Mouse (Mus musculus) retina, adult 2 months (tissue): ENCODE measurements around the gene Jade2.
"Not testable (repeated sequence)": the region's sequence is repeated elsewhere in the genome, so short reads cannot be mapped to it uniquely, and the experiment has no call there.

Experiments used
- DNase-seq: peaks from one replicate; pipeline ENCODE4 v3.0.0-alpha.2; 2012; ENCODE audit warnings: low read depth, low spot score

The Jade2 gene

DNA sequence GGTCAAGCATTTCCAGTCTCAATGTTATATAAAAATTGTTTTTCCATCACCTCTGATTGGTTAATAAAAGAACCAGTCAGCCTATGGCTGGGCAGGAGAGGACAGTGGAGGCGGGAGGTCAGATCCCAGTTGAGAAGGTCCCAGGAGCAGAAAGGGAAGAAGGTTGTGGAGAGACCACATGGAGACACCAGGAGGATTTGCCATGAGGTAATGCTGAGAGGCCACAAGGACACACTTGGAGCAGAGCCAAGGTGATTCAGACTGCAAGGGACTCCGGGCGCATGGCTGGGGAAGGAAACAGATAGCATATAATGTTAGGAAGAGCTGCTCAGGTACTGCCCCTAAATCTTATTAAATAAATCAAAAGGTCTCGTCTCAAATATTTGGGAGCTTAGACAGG is 61.2 kb downstream of the Jade2 start:
- no peak for DNase-seq

DNA sequence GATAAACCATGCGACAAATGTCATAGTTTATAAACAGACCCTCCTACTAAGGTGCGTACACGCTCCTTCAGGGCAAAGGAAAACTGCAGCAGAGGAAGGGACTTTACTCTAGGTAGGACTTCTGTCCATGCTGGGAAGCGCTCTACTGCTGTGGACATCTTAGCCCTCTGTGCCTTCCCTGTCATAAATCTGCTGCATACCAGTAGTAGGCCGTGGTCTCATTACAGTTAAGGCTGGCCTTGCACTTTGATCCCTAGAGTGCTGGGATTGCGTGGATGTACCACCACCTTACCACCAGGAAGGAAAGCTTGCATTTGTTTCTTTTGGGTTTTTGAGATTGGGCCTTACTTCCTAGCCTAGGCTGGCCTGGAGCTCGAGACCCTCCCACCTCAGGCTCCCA is 66.8 kb downstream of the Jade2 start:
- no peak for DNase-seq

DNA sequence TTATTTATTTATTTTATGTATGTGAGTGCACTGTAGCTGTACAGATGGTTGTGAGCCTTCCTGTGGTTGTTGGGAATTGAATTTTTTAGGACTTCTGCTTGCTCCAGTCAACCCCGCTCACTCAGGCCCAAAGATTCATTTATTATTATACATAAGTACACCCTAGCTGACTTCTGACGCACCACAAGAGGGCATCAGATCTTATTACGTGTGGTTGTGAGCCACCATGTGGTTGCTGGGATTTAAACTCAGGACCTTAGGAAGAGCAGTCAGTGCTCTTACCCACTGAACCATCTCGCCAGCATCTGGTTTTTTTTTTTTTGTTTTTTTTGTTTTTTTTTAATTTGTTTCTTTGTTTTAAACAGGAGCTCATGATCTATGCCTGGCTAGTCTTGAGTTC is 67.7 kb downstream of the Jade2 start:
- not testable (repeated sequence) for DNase-seq

DNA sequence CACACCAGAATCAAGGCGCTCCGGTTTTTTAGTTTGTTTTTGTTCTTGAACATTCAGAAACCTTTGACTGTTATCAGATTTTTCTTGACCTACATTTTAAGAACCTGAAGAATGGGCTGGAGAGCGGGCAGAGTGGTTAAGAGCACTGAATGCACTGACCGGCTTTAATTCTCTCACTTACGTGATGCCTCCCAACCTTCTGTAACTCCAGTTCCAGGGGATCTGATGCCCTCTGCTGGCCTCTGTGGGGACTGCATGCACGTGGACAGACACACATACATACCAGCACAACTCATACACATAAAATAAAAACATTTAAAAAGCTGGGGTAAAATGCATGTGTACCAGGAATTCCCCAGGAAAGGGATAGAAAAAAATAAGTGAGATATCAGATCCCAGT is 71.5 kb downstream of the Jade2 start:
- DNase-seq: no peak

DNA sequence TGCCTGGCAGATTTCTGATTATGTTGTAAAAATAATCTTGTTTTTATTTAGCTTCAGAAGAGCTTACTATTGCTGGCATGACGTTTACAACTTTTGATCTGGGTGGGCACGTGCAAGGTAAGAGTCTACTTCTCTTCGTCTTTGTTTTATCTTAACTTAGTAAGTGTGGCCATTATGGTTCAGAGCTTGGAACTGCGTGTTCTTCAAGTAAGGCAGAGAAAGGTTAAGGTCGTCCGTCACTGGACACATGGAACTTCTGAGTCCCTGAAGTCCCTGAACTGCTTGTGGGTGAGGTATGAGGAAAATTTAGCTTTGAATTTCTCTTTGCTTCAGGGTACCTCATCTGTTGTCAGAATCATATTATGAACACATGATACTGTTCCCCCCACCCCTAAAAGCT is 74.7 kb downstream of the Jade2 start:
- no peak for DNase-seq

DNA sequence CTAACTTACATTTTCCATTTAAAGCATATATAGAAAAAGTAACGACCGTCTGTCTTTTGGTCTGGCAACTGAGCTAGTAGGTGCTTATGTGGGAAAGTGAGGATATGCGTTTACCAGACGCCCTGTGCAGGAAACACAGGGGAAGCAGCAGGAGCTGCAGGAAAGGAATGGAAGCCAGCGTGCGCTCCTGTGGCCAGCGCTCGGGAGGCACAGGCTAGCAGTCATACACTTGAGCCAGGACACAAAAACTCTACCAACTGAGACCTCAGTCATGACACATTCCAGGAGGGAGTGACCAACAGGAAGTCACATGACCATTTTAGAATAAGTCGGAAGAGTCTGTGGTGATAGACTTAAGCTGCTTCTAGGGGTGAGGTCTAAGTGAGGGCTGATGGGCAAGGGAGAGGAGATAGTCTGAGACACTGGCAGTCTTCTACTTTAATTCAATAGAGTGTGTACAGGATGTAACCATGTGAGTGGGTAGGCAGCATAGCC is 76.6 kb downstream of the Jade2 start:
- DNase-seq: no peak

DNA sequence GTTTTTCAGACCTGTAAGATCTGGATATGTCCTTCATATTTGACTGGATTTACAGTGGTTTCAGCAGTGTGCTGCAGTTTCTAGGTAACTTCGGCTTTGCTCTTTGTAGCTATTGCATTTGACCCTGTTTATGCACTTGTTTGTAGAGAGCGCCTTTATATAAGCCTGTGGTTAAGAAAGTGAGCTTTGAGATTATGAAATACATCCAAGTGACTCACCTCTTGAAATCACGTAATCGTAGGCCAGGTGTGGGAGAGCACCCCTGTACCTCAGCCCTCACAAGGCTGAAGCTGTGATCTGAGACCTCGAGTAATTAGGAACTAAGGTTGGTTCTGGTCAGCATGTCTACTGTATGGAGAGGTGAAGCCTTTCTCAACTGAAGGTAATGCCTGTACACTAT is 80.0 kb downstream of the Jade2 start:
- no peak for DNase-seq

DNA sequence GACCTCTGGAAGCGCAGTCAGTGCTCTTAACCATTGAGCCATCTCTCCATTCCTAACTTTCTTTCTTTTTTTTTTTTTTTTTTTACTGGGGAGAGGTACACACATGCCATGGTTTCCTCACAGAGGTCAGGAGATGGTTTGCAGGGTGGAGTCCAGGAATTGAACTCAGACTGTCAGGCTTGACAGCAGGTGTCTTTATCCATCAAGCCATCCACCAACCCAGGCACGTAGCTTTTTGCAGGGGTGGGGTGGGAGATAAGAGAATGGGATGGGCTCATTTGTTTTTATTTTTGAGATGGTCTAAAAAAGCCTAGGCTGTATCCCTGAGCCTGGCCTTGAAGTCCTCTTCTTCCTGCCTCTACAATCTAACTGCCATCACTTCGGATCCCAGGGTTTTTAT is 81.9 kb downstream of the Jade2 start:
- DNase-seq: no peak

DNA sequence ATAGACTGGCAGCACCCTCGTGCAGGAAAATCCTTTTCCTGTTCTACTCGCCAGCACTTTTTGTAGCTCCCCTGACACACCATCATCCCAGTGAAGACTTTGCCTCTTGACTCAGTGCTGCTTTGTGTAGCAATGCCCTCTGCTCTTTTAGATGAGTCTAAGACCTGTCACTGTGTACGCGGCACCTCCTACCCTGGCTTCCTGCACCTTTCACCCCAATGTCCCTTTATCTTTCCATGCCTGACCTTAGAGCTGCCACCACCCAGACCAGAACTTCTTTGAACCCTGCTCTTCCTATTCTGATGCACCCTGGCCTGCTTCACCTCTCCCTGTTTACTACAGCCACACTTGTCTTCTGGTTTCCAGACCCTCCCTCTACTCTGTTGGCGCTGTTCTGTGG is 89.2 kb downstream of the Jade2 start:
- no peak for DNase-seq

DNA sequence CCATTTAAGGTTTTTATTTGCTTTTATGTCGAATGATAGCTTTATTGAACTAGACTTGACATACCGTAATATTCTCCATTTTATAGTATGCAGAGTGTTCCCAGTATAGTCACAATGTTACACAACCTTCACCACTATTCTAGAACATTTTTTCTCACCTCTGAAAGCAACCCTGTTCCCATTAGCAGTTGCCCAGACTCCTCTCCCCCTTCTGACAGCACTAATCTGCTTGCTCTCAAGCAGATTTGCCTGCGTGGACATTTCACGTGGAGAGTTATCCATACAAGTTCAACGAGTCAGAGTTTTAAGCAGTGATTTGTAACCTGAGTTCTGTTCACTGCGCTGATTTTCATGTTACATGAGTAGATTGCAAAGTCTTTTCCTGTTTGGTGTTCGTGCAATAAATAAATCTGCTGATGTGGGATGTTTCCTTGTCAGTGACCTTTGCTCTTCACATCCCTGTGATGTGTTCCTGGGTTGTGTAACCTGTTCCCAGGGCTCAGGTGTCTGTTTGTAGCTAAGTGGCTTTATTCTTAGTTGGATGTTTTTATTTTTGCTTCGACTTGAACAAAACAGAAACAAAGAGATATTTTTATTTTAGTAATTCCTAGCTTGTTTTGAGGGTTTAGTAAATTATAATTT is 89.8 kb downstream of the Jade2 start:
- no peak for DNase-seq

DNA sequence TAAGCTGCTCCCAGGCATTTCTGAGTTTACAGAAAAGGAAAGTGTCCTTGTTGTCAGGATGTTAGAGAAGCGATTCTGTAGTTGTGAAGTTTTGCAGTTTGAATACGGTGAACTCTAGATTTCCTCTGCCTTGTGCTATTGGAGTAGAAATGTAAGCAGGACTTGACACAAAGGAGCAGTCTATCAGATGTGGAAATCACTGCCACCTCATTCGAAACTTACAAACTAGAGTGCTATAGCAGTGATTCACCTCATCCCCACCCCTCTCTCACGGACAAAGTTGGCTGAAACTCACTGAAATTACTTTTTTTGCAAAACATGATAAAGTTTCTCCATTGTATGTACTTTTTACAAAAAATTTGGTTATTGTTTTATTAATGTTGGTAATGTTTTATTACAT is 92.6 kb downstream of the Jade2 start:
- DNase-seq: no peak

DNA sequence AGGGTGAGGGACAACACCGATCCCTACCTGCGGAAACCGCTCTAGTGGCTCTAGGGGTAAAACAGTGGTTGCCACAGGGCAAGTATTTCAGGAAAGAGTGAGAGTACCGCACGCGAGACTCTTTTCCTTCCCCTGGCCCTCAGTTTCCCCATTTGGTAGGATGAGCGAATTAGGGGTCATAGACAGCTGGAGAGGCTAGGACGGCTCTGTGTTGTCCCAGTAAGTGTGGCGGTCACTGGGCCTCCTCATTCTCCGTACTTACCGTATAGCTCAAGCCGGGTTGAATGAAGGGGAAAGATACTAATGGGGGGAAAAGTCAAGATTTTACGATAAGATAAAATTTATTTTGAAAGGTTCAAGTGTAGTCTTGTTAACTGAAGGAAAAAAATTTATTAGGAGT is 93.5 kb downstream of the Jade2 start:
- DNase-seq: no peak
